Mouse (Mus musculus) heart, embryonic 10.5 days (tissue): ENCODE results near the gene Zwilch. TPM values are rescaled to one million over a fixed set of nuclear protein-coding genes. Genes with fewer than 3 reads are reported as not detected.
"Not testable (repeated sequence)": the region's sequence is repeated elsewhere in the genome, so short reads cannot be mapped to it uniquely, and the experiment has no call there.

Experiments
- DNase-seq: peaks from one replicate; pipeline ENCODE4 v3.0.0-alpha.2; 2017; ENCODE audit warnings: low spot score
- H3K27ac ChIP-seq: fragments of 300-500 bp; sonication (generic); 2 replicates; pipeline ENCODE4 v1.5.1; 2016; ENCODE audit warnings: mild to moderate bottlenecking
- H3K27me3 ChIP-seq: fragments of 300-500 bp; sonication (generic); 2 replicates; pipeline ENCODE4 v1.6.1; 2016; ENCODE audit warnings: mild to moderate bottlenecking; ENCODE audit not compliant: poor library complexity, insufficient read depth, severe bottlenecking
- H3K36me3 ChIP-seq: fragments of 300-500 bp; sonication (generic); 2 replicates; pipeline ENCODE4 v1.6.1; 2016; ENCODE audit warnings: mild to moderate bottlenecking, moderate library complexity
- H3K4me1 ChIP-seq: fragments of 300-500 bp; sonication (generic); 2 replicates; pipeline ENCODE4 v1.6.1; 2016; ENCODE audit warnings: mild to moderate bottlenecking
- H3K4me3 ChIP-seq: fragments of 300-500 bp; sonication (generic); 2 replicates; pipeline ENCODE4 v1.5.1; 2016; ENCODE audit warnings: mild to moderate bottlenecking, moderate library complexity
- H3K9me3 ChIP-seq: fragments of 300-500 bp; sonication (generic); 2 replicates; pipeline ENCODE4 v1.6.1; 2016; ENCODE audit warnings: mild to moderate bottlenecking, moderate library complexity
- WGBS: fragments of 180-500 bp; shearing (Covaris S2); methylation state at CpG from one replicate; pipeline ENCODE4 v1.1.7; 2016; 5-methylcytosine and 5-hydroxymethylcytosine counted together
- polyA plus RNA-seq: library from polyadenylated mRNA; unstranded; fragments of >200 nt; fragmentation: Nextera tagmentation; extraction: Ambion mirVana; gene quantifications from 2 replicates; pipeline ENCODE4 v1.2.1, GENCODE M21; 2016

Gene Zwilch
- polyA plus RNA-seq, 1 experiment from 2014 or later = 31.6 TPM

- H3K9me3 ChIP-seq = no peaks in the 10 kb centered on the region
- H3K36me3 ChIP-seq = peaks cover 62% of the 10 kb centered on the region
- H3K4me1 ChIP-seq = peaks cover 20% of the 10 kb centered on the region
- 78% methylated on average over 2 of the region's 2 CpGs for WGBS
- H3K27ac ChIP-seq = no peak overlapping the region
- no peak for DNase-seq
- H3K27me3 ChIP-seq = no peaks in the 10 kb centered on the region
- H3K4me3 ChIP-seq = no peak overlapping the region
Observed at GRCm38 (mm10) chr9:64199897-64200296, 27.0 kb upstream of the Zwilch start.

- not testable (repeated sequence) for H3K27me3 ChIP-seq, H3K27ac ChIP-seq, H3K9me3 ChIP-seq, DNase-seq, H3K4me3 ChIP-seq
- 76% methylated on average over 7 of the region's 7 CpGs for WGBS
- Histone ChIP-seq H3K4me1 (peaks cover 20% of the 10 kb centered on the region), H3K36me3 (peaks cover 53% of the 10 kb centered on the region)
Observed at GRCm38 (mm10) chr9:64198763-64199418, 26.0 kb upstream of the Zwilch start.

- H3K27ac ChIP-seq = no peak overlapping the region
- no peaks in the 10 kb centered on the region for H3K9me3 ChIP-seq
- H3K27me3 ChIP-seq = no peaks in the 10 kb centered on the region
- H3K4me1 ChIP-seq = peaks cover 20% of the 10 kb centered on the region
- WGBS = 88% methylated on average over 5 of the region's 5 CpGs
- no peak for DNase-seq
- H3K4me3 ChIP-seq = no peak overlapping the region
- peaks cover 54% of the 10 kb centered on the region for H3K36me3 ChIP-seq
Observed at GRCm38 (mm10) chr9:64198068-64198762, 25.3 kb upstream of the Zwilch start.

GRCm38 (mm10) chr9:64197524-64197923 lies 24.6 kb upstream of the Zwilch start:
- Histone ChIP-seq H3K27ac (no peak overlapping the region), H3K4me3 (no peak overlapping the region), H3K27me3 (no peaks in the 10 kb centered on the region), H3K4me1 (peaks cover 20% of the 10 kb centered on the region), H3K36me3 (peaks cover 54% of the 10 kb centered on the region), H3K9me3 (no peaks in the 10 kb centered on the region)
- WGBS = 88% methylated on average over 8 of the region's 8 CpGs
- DNase-seq = no peak

- H3K4me3 ChIP-seq = no peak overlapping the region
- H3K9me3 ChIP-seq = no peaks in the 10 kb centered on the region
- H3K27ac ChIP-seq = no peak overlapping the region
- peaks cover 59% of the 10 kb centered on the region for H3K36me3 ChIP-seq
- no peak for DNase-seq
- 64% methylated on average over 4 of the region's 4 CpGs for WGBS
- H3K27me3 ChIP-seq = no peaks in the 10 kb centered on the region
- H3K4me1 ChIP-seq = peaks cover 20% of the 10 kb centered on the region
Observed at GRCm38 (mm10) chr9:64195554-64195953, 22.6 kb upstream of the Zwilch start.

GRCm38 (mm10) chr9:64193879-64194278 lies 21.0 kb upstream of the Zwilch start:
- H3K9me3 ChIP-seq = no peaks in the 10 kb centered on the region
- 0 out of 2 replicates have a peak, but pooled peaks cover 11% of the 10 kb centered on the region for H3K4me1 ChIP-seq
- H3K27me3 ChIP-seq = no peaks in the 10 kb centered on the region
- peaks cover 70% of the 10 kb centered on the region for H3K36me3 ChIP-seq
- DNase-seq = no peak
- no peak overlapping the region for H3K4me3 ChIP-seq
- no peak overlapping the region for H3K27ac ChIP-seq
- 97% methylated on average over 1 of the region's 1 CpGs for WGBS

GRCm38 (mm10) chr9:64184166-64184840 lies 11.4 kb upstream of the Zwilch start:
- Histone ChIP-seq H3K27ac (no peak overlapping the region), H3K36me3 (peaks cover 71% of the 10 kb centered on the region), H3K9me3 (no peaks in the 10 kb centered on the region), H3K4me3 (no peak overlapping the region), H3K4me1 (peaks cover 7% of the 10 kb centered on the region; the same call in 1 of the 2 replicates), H3K27me3 (no peaks in the 10 kb centered on the region)
- 96% methylated on average over 5 of the region's 5 CpGs for WGBS
- DNase-seq = no peak

GRCm38 (mm10) chr9:64183295-64183694 lies 10.4 kb upstream of the Zwilch start:
- H3K9me3 ChIP-seq, H3K4me1 ChIP-seq, H3K27ac ChIP-seq, H3K27me3 ChIP-seq, DNase-seq, H3K4me3 ChIP-seq: not testable (repeated sequence)
- 92% methylated on average over 5 of the region's 5 CpGs for WGBS
- H3K36me3 ChIP-seq = peaks cover 69% of the 10 kb centered on the region

GRCm38 (mm10) chr9:64178974-64179646 lies 6.2 kb upstream of the Zwilch start, which contains the start of gene Snapc5:
Gene Snapc5 (plus strand): TSS chr9:64179274.
- H3K27ac ChIP-seq = peak within 1 kb of the TSS; percentile 84
- WGBS = under 1% methylated on average over 35 of the region's 35 CpGs
- H3K27me3 ChIP-seq = no peaks in the 10 kb centered on the region
- H3K36me3 ChIP-seq = peaks cover 72% of the 10 kb centered on the region
- H3K4me1 ChIP-seq = peaks cover 10% of the 10 kb centered on the region; the same call in 1 of the 2 replicates
- DNase-seq = peak; percentile 96
- peak within 1 kb of the TSS; percentile 74 for H3K4me3 ChIP-seq
- H3K9me3 ChIP-seq = no peaks in the 10 kb centered on the region

GRCm38 (mm10) chr9:64178610-64178973 lies 5.7 kb upstream of the Zwilch start:
- peaks cover 72% of the 10 kb centered on the region for H3K36me3 ChIP-seq
- 42% methylated on average over 3 of the region's 3 CpGs for WGBS
- H3K4me1 ChIP-seq = peaks cover 10% of the 10 kb centered on the region; the same call in 1 of the 2 replicates
- H3K4me3 ChIP-seq = peak overlapping the region; percentile 74
- DNase-seq = no peak
- H3K9me3 ChIP-seq = no peaks in the 10 kb centered on the region
- H3K27ac ChIP-seq = peak overlapping the region; percentile 84
- no peaks in the 10 kb centered on the region for H3K27me3 ChIP-seq

- H3K4me1 ChIP-seq = peaks cover 18% of the 10 kb centered on the region; the same call in 1 of the 2 replicates
- H3K36me3 ChIP-seq = peaks cover 47% of the 10 kb centered on the region
- WGBS = 90% methylated on average over 11 of the region's 11 CpGs
- H3K4me3 ChIP-seq = no peak overlapping the region
- no peak overlapping the region for H3K27ac ChIP-seq
- no peaks in the 10 kb centered on the region for H3K27me3 ChIP-seq
- H3K9me3 ChIP-seq = no peaks in the 10 kb centered on the region
- DNase-seq = no peak
Observed at GRCm38 (mm10) chr9:64175378-64175777, 2.5 kb upstream of the Zwilch start.

GRCm38 (mm10) chr9:64174766-64175165 lies 1.9 kb upstream of the Zwilch start:
- Histone ChIP-seq H3K36me3 (peaks cover 47% of the 10 kb centered on the region), H3K4me3 (peak overlapping the region; percentile 88), H3K27ac (no peak overlapping the region), H3K9me3 (no peaks in the 10 kb centered on the region), H3K4me1 (peaks cover 14% of the 10 kb centered on the region; the same call in 1 of the 2 replicates), H3K27me3 (no peaks in the 10 kb centered on the region)
- 59% methylated on average over 8 of the region's 8 CpGs for WGBS
- no peak for DNase-seq
